Mouse (Mus musculus) natural killer cell, adult 2 months (primary cell): ENCODE data around the gene Ppp1cc.
A peak's percentile ranks its signal among the peaks of the same experiment; 100 is the strongest.
"Not testable (repeated sequence)": the region's sequence is repeated elsewhere in the genome, so short reads cannot be mapped to it uniquely, and the experiment has no call there.

ENCODE experiments used
- DNase-seq, 2 experiments: peaks; one replicate each; pipeline ENCODE4 v3.0.0; 2022; ENCODE audit warnings: low spot score in 2 of 2

Ppp1cc gene

DNA sequence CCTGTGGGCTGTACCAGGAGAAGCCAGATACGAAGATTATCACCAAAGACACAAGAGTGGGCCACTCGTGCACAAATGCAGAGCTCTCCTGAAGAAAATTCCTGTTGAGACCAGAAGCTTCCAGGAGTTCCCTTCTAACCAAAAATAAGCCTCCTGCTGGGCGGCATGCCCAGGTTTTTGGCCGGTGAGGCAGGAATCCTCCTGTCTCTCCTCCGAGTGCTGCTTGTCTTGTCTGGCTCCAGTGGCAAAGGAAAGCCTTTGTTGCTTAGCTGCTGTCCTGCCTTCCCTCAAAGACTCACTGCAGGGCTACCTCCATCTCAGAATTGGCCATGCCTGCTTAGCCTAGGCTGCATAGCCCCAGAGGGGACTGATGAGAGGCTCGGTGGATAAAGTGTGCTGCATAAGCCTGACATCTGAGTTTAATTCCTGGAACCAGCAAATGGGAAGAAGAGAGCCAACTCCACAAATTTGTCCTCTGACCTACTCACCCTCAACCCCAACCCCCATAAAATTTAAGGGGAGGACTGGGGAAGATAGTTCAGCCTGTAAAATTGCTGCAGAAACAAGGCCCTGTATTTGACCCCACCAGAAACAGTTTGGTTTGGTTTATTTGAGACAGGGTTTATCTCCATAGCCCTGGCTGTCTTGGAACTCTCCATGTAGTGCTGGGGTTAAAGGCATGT, 7.3 kb downstream of the Ppp1cc start:
- no peak for DNase-seq

GRCm38 (mm10) chr5:122166636-122167161, 8.6 kb downstream of the Ppp1cc start:
- no peak for DNase-seq

GRCm38 (mm10) chr5:122168344-122169069, 10.4 kb downstream of the Ppp1cc start:
- DNase-seq = no peak

GRCm38 (mm10) chr5:122171058-122171457, 13.0 kb downstream of the Ppp1cc start:
- DNase-seq = no peak

DNA sequence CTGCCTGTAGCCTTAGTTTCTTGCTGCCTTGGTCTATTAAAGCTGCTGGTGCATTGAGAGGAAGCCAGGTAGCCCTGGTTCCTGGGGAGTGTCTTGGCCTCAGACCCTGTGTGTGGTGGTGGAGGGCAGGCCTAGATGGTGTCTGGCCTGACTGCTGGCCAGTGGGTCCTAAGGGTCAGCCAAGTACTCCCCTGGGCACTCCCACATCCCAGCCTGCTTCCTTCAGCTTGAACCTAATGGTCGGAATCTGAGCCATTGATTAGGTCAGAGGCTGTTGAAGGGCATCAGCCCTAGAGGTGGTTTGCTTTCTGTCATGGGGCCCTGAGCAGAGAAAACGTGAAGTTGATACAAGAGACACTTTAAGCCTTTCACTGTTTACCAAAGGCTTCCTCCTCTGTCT, 17.3 kb downstream of the Ppp1cc start:
- DNase-seq = no peak

DNA sequence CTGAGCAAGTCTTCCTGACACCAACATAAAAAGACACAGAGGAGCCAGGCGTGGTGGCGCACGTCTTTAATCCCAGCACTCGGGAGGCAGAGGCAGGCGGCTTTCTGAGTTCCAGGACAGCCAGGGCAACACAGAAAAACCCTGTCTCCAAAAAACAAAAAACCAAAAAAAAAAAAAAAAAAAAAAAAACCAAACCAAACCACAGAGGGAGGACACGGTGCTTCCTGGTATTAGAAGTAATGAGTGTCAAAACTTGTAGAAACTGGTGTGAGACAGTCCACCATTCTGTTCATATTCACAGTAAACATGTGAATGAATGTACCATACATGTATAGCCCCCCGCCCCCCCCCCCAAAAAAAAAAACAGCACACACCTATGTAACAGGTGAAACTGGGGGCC, 17.9 kb downstream of the Ppp1cc start:
- no peak for DNase-seq

- peak; percentile 47 to 66 for DNase-seq
Measured at GRCm38 (mm10) chr5:122176398-122176797, 18.3 kb downstream of the Ppp1cc start.

DNA sequence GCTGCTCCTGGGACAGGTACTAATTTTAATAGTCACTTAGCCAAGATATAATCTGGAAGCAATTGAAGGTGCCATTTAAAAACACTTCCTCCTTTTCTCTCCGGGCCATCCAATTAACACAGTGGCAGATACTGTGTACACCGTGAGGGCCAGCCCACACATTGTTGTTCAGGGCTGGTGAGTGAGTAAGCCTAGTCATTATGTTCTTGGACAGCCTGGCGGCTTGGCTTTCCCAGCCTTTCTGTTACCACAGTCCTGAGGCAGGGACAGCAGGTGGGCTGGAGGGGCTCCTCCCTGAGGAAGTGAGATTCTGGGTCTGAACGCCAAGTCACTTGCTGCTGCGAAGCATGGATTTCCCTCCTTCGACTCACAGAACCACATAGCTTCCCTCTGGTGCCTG, 21.6 kb downstream of the Ppp1cc start:
- DNase-seq = no peak

DNA sequence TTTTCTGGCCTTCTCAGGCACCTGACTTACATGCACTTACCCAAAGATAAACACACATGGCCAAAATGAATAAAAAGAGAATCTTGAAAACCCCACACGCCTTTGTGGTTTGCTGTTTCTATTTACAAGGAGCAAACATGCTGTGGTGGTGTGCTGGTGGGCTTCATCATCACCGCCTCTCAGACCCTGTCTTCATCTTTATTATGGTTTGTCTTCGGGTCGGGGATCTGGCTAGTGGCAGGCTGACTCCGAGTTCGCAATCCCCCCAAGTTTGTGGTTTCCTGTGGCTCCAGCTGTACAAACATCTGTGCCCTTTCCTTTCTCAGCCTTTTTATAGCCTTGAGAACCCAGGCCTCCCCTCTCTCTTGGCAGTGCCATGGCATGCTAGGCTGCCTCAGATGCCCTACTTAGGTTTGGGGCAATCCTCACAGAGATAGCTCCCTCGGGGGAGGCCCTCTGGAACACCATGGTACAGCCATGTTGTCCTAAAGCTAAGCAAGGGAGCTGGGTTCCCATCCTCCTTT, 26.3 kb downstream of the Ppp1cc start:
- no peak for DNase-seq

DNA sequence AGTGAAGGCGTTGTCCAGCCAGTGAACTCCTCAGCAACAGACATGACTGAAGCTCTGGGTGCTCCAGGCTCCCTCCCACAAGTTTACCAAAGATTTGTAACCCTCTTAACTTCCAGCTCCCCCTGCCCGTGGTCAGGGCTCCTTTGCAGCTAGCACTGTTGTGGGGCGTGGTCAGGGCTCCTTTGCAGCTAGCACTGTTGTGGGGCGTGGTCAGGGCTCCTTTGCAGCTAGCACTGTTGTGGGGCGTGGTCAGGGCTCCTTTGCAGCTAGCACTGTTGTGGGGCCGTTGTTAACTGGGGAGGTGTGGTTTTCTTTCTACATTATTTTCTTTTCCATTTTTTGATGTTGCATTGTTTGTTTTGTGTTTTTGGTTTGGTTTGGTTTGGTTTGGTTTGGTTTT, 26.8 kb downstream of the Ppp1cc start:
- not testable (repeated sequence) for DNase-seq

DNA sequence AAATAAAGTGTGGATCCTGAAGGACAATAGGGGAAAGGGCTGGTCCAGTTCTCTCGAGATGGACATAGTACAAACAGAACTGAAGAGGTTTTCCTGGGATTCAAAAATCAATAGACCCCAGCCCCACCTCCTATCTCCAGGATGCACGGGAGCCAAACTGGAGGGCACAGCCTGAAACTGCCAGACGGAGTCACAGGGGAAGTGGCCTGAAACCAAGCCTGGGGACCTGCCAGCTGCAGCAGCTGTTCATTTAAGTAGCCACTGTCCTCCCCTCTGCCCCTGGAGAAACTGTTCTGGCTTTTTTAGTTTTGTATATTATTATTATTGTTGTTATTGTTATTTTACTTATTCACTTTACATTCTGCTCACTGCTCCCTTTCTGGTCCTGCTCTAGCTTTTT, 31.0 kb downstream of the Ppp1cc start:
- DNase-seq = no peak

DNA sequence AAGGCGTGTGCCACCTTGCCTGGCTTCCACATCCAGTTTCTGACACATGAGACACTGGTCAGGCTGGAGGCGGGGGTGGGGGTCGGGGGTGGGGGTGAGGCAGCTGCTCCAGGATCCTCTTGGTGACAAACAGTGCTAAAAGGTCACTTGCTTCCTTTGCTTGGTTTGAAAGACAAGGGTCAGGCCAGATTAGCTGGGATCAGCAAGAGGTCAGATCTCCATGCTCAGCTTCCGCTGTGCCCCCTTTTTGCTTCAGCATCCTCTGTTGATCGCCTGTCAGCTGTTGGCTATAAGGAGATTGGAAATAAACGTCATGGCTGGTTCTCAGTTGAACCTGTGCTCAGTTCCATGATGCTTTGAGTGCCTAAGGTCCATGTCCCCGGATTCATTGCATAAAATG, 32.4 kb downstream of the Ppp1cc start:
- no peak for DNase-seq

DNA sequence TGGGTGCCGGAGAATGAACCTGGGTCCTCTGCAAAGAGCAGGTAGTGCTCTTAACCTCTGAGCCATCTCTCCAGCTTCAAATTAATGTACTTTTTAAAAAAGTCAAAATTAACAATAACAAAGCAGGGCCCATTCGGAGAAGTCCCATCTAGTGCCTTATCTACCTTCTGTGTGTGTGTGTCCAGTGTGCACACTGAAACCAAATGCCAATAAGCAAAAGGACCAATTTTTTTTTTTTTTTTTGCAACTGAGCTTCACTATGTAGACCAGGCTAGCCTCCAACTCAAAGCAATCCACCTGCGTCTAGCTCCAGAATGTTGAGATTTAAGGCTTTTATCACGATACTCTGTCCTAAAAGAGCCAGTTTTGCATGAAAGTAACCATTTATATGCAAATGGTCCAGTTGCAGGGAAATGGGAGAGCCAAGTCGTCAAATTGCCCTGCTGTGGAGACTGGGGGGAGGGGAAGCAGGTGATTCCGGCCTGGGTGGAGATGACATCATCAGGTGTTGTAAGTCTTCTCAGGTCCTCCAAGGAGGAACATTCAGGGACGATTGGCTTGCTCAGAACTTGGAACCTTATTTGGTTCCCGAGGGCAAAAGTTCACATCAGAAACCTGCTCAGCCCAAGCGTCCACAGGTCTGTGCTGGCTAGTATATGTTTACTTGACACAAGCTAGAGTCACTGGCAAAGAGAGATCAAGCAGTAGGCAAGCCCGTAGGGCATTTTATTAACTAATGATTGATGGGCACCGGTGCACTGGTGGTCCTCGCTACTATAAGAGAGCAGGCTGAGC, 33.4 kb downstream of the Ppp1cc start:
- DNase-seq = no peak

DNA sequence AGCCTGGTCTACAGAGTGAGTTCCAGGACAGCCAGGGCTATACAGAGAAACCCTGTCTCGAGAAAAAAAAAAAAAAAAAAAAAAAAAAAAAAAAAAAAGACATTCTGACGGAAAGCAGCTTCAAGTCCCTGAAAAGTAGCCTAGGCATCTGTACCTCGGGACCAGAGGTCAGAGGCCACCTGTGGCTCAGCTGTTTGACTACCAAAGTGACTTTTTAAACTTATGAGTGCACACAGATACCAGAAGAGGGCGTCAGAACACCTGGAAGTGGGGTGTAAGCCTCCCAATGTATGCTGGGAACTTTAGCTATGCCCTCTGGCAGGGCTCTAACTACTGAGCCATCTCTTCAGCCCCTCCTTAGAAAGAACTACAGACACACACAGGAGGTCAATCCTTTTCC, 34.3 kb downstream of the Ppp1cc start:
- DNase-seq = no peak

DNA sequence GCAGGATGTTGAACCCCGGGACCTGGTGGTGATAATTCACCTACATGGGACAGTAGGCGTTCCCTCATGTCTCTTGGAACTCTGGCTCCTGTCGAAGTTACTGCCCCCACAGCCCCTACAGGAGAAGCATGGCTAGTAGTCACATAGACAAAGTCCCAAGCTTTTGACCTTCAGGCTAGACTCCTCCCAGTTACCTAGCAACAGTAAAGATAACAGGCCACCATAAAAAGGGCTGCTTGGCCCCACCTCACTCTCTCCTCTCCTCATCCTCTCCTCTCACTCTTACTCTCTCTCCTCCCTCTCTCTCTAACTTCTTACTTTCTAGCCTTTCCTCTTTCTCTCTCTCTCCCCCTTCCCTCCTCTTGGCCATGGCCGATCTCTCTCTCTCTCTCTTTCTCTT, 42.8 kb downstream of the Ppp1cc start:
- DNase-seq = no peak

- no peak for DNase-seq
Measured at GRCm38 (mm10) chr5:122201904-122202303, 43.8 kb downstream of the Ppp1cc start.

DNA sequence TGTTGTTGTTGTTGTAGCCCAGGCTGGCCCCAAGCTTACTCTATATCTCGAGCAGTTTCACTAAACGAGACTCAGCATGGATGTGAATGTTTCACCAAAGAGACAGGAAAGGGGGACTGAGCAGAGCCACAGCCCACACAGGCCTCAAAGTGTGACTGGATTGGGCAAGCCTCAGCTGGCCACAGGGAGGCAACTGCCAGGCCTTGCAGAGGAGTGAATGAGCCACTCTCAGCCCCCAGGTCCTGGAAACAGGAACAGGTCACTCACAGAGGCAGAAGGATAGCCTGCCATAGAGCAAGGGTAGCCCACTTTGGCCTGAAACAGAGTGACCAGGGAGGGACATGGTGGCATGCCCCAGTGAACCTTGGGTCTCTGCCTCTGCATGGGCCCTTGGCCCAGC, 46.1 kb downstream of the Ppp1cc start:
- no peak for DNase-seq

DNA sequence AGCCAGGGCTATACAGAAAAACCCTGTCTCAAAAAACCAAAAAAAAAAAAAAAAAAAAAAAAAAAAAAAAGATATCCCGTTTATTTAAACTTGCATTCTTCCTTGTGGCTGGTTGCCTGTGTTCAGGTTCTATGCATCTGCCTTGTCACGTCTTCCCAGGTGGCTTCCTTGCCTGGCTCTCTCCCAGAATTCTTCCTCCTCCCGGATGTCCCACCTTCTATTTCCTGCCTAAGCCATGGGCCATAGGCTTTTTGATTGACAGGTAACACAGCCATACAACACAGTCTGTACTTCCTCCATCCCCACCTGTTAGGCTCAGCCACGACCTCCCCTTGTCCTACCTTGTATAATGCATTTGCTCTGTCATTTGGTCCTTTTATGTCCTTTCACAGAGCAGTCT, 48.4 kb downstream of the Ppp1cc start, which contains the start of gene Hvcn1:
Hvcn1 (plus strand) TSS at position 330 of the 400 bp plus-strand sequence.
- DNase-seq = no peak

DNA sequence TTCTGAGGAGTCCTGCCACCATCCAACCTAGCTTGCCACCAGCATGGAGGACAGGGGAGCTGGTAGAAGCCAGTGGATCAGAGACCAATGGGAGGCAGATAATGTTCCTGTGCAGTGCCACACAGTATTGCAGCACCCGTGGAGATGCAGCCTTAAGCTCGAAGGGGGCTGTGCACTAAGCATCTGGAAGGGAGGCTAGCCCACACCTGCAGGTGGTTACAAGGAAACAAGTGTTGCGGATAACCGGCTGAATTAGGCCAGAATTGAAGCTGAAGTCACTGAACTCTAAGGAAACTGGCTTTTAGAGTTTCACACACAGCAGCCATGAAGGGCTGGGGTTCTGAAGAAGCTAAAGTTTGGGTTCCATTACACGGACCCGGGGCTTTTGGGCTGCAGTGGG, 50.8 kb downstream of the Ppp1cc start:
- DNase-seq = no peak

- peak; percentile 43 to 82 for DNase-seq
Measured at GRCm38 (mm10) chr5:122209591-122210368, 51.7 kb downstream of the Ppp1cc start.

DNA sequence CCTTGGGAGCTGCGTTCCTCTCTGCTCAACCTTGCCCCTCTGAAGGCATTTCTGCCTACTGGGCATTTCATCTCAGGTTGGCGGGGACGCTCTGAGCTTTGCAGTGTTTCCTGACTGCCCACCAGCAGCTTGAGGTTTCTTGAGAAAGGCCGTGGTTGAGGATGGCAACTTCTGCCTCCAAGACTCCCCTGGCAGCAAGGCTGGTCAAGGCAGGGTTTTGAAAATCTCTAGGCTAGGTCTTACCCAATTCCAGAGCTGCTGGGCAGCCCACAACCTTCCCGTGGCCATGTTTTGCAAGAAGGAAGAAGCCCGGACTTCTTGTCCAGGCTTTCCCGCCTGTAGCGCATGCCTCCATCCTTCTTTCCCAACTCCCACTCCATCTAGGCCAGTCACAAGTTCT, 52.8 kb downstream of the Ppp1cc start:
- no peak for DNase-seq
